In genomic region chr3:16930299-16930698, GRCm38 (mm10) we compare ENCODE assay signal across 9 mouse cellular contexts.
A peak's percentile ranks its signal among the peaks of the same experiment; 100 is the strongest.
DNase-seq lines count a peak whose midpoint lies in the region; ATAC-seq and TF ChIP-seq lines count a peak whose summit lies in the region.
"Had no signal": no experiment of that assay in that cellular context is flagged by ENCODE, and none has a peak within 500 bp of the region (broad histone marks: within the 10 kb centered on the region; RNA-seq: fewer than 3 reads in every experiment).

No protein-coding gene starts in this region.

- POLR2A ChIA-PET in Patski (lab: Charles Lee): no interaction called here

- H3K4me1 ChIP-seq in midbrain, embryonic 10.5 days: 0 out of 2 replicates have a peak, but pooled peaks cover 7% of the 10 kb centered on the region

- H3K36me3 ChIP-seq in midbrain, embryonic 10.5 days: no peaks in the 10 kb centered on the region

- H3K27me3 ChIP-seq in Patski: no peaks in the 10 kb centered on the region
- no peaks in the 10 kb centered on the region for H3K27me3 ChIP-seq in midbrain, embryonic 10.5 days (ENCODE audit: low read depth, poor library complexity, severe bottlenecking)

- no peak overlapping the region for H3K4me3 ChIP-seq in midbrain, embryonic 10.5 days
- H3K4me3 ChIP-seq: heart, adult 2 months had no signal

- WGBS in midbrain, embryonic 10.5 days: 50% methylated on average over 3 of the region's 3 CpGs

- no peak overlapping the region for H3K27ac ChIP-seq in midbrain, embryonic 10.5 days (replicated peaks)
- H3K27ac ChIP-seq: heart, adult 2 months had no signal

- CTCF ChIA-PET in Patski (lab: Charles Lee): no interaction called here

- in situ Hi-C loops in Patski (cut with MboI; ENCODE audit: low pct_unique_long_range_greater_than_20kb): no loop called here

- TF ChIP-seq CTCF in Patski (IDR thresholded peaks at IDR 0.05): peak; percentile 6

- H3K9me3 ChIP-seq in midbrain, embryonic 10.5 days (replicated peaks): no peaks in the 10 kb centered on the region

- DNase-seq in 416B (ENCODE audit: low read depth): peak; percentile 4
- no peak for DNase-seq in Patski (ENCODE audit: low read depth, low spot score)
- DNase-seq in midbrain, embryonic 10.5 days (ENCODE audit: low spot score): peak; percentile 60
- no peak for DNase-seq in spleen, postnatal 10 days (ENCODE audit: low spot score in 2 of 2)
- no peak for DNase-seq in urinary bladder, postnatal 4 days (ENCODE audit: low spot score in 2 of 2)
- DNase-seq in kidney, postnatal 14 days: no peak
- DNase-seq: heart, adult 2 months had no signal

- no peak for ATAC-seq in Patski
- peak; percentile 92 for ATAC-seq in frontal cortex, adult (ENCODE audit: low TSS enrichment)
- ATAC-seq in cerebellum, adult (ENCODE audit: insufficient number of reproducible peaks, low FRiP score, low TSS enrichment): no peak

Comparison
In these comparisons a context has a peak if more than half of its experiments do, and no peak if none do; other contexts are left out.
1. DNase-seq: peak in 416B (single experiment) and midbrain, embryonic 10.5 days (single experiment); none in Patski (single experiment), spleen, postnatal 10 days (0 of 2), urinary bladder, postnatal 4 days (0 of 2) and kidney, postnatal 14 days (single experiment).